Mouse (Mus musculus) spleen, postnatal 4 days (tissue): ENCODE measurements around the gene Cby3.
"Not testable (repeated sequence)": the region's sequence is repeated elsewhere in the genome, so short reads cannot be mapped to it uniquely, and the experiment has no call there.

Experiments
- DNase-seq, 2 experiments: peaks; one replicate each; pipeline ENCODE4 v3.0.0; 2022; ENCODE audit warnings: low spot score in 2 of 2

Gene Cby3

DNA sequence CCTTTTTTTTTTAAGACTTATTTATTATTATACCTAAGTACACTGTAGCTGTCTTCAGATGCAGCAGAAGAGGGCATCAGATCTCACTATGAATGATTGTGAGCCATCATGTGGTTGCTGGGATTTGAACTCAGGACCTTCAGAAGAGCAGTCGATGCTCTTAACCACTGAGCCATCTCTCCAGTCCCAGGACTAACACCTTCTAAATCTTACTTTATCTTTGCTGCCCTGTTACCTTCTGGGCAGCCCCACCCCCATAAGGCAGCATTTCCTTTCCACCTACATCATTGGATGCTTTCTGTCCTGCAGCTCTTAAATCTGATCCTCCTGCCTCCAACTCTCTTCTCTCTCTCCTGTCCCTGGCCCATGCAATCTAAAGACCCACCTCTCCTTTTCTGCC lies 7.0 kb downstream of the Cby3 start:
- not testable (repeated sequence) for DNase-seq

- peak; percentile 79 to 90 for DNase-seq
Observed at GRCm38 (mm10) chr11:50364548-50364947, 10.3 kb downstream of the Cby3 start.

DNA sequence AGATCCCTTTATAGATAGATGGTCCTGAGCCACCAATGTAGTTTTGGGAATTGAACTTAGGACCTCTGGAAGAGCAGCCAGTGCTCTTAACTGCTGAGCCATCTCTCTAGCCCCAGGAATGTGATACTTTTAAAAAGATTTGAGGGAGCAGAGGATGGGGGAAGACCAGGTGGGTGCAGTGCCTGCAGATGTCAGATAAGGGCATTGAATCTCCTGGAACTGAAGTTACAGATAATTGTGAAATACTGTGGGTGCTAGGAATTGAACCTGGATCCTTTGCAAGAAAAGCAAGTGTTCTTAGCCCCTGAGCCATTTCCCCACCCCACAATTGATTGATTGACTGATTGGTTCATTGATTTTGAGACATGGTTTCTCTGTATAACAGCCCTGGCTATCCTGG lies 11.1 kb downstream of the Cby3 start:
- DNase-seq = no peak

- no peak for DNase-seq
Observed at GRCm38 (mm10) chr11:50367531-50367930, 13.3 kb downstream of the Cby3 start.

DNA sequence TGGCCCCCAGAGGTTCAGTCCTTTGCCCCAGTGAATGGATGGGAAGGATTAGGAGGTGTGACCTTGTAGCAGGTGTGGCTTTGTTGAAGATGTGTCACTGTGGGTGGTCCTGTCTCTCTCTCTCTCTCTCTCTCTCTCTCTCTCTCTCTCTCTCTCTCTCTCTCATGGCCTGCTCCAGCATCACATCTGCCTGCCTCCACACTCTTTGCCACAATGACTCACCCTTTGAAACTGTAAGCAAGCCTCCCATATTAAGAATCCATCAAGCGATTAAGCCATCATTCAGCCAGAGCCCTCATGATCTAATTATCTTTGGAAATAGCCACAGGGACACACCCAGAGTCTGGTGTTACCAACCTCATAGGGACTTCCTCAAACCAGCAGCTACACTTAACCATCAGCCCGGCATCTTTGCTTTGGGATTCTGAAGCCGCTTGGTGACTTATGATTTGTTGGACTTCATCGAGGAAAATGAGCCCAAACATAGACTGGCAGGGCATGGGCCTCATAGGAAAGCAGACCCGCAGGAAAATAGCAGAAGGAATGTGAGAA lies 15.2 kb downstream of the Cby3 start:
- no peak for DNase-seq

DNA sequence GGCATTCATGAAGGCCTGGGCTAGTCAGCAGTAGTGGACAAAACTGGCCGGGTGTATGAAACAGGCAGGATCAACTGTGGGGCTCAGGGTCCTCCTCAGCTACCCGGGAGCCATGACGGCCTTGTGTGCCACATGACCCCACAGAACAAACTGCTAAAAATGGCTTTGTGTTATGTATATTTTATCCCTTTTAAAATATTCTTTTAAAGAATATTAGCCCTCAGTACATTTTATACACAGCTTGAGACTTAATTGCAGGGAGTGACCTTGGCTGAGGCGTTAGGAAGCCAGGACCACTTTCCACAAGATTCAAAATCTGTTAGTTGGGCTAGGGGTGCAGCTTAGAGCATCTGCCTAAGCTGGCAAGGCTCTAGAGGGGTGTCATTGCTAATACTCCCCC lies 16.7 kb downstream of the Cby3 start:
- no peak for DNase-seq

DNA sequence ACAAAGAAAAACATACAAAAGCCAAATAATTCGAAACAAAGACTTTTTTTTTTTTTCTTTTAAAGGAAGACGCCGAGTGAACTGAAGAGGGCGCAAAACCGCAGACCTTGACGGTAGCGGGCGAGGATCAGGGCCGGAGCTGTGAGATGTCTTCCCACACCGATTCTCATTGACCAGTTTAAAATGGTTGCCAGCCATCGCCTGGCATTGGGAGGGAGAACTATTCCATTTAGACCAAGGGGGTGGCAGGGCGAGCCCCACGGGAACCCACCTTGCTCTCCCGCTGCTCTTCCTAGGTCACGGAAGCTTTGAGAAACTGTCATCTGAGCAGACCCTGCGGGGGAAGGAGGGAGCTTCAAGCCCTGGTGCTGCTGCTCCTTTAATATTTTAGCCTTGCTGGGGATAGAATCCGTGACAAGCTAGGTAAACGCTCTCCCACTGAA lies 17.2 kb downstream of the Cby3 start:
- DNase-seq = peak; percentile 70 to 83

DNA sequence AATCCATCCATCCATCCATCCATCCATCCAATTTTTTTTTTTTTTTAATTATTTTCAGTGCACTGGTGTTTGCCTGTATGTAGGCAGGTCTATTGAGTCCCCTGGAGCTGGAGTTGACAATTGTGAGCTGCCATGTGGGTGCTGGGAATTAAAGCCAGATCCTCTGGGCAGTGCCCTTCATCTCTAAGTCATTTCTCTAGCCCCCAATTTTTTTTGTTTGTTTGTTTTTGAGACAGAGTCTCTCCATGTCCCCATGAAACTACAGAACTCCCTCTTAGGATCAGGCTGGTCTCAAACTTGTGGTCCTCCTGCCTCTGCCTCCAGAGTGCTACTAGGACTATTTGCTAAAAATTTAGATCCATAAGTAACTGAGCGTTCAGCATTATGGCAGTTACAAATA lies 17.6 kb downstream of the Cby3 start:
- no peak for DNase-seq

DNA sequence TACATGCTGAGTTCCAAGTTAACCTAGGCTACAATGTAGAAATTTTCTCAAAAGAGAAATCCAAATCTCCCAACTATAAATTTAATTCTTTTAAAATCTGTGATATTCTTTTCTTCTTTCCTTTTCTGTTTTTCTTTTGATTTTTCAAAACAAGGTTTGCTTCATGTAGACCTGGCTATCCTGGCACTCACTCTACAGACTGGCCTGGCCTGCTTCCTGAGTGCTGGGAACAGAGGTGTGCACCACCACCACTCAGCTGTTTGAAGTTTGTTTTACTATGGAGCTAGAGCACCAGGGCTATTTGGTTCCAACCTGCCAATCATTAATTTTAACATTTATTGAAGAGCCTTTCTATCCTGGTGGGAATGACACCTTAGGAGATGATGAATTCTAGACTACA lies 18.8 kb downstream of the Cby3 start:
- no peak for DNase-seq

DNA sequence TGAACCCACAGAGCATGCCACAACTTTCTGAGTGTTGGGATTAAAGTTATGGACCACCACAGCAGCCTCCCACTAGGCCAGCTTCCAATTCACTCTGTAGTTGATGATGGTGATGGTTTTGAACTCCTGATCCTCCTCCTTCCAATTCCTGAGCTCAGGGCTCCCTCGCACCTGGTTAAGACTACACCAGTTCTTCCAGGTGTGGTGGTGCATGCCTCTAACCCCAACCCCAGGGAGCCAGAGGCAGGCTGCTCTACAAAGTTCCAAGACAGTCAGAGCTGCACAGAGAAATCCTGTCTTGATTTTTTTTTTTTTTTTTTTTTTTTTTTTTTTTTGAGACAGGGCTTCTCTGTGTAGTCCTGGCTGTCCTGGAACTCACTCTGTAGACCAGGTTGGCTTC lies 19.4 kb downstream of the Cby3 start:
- DNase-seq = no peak

DNA sequence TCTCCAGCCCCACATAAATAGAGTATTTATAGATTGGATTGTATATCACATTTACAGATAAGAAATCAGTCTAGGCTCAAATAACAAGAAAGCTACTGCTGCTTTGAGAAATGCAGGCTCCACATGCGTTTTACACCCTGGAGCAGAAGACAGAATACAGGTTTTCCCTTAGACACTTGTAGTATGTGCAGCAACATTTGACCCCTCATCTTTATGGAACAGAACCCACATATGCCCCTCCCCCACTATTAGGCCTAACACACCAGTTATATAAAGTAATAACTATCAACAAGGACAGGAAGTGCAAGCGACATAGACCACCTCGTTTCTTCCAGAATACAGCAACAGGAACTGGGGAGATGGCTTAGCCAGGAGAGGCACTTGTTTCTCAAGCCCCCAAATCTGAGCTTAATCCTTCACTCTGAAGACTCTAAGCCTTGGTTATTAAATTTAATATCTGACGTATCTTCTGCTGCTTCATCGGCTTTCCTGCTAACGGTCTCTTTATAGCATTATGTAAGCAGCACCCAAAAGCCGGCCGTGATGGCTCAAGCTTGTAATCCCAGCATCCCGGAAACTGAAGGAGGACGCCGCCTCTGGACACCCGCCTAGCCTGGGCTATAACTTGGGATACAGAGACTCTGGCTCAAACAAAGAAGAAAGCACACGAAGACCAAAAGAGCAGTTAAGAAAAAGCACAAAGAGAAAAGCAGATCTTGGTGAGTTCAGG lies 20.2 kb downstream of the Cby3 start:
- DNase-seq = no peak

DNA sequence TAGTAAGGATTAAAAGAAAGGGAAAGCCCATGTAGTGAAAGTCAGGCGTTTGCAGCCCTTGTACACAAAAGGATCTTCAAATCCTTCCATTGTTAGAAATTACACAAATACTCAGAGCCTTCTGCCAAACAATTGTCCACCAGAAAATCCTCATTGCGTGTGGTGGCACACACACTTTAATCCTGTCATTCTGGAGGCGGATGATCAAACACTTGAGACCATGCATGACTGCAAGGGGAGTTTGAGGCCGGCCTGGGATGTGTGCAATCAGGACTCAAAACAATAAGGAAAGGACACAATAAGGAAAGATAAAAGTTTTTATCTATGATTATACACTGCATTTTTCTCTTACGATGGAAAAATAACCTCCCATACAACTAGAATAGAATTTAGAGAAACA lies 21.2 kb downstream of the Cby3 start:
- DNase-seq = no peak

DNA sequence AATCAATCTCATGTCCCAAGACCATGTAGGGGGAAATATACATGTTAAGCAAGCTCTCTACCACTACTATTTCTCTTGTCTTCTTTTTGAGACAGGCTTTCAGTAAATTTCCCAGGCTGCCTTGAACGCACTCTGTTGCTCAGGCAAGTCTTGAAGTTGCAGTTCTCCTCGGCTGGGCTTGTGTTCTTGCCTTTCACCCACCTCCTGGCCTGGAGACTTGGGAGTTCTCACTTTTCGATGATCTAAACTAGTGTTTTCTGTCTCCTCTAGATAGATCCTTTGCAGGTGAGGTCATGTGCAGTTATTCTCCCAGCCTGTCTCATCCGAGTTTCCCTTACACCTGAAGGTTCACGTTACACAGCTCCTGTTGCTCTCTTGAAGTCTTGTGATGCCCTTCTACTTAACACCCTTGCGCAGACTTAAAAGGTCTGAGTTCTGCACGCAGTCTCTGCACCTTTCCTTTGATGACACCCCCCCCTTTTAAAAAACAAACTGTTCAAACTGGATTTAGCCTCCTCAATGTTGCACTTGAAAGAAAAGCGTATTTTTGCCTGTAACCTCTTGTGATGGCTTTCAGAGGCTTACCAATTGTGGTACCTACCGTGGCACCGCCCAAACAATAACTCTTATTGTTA lies 22.0 kb downstream of the Cby3 start:
- no peak for DNase-seq

DNA sequence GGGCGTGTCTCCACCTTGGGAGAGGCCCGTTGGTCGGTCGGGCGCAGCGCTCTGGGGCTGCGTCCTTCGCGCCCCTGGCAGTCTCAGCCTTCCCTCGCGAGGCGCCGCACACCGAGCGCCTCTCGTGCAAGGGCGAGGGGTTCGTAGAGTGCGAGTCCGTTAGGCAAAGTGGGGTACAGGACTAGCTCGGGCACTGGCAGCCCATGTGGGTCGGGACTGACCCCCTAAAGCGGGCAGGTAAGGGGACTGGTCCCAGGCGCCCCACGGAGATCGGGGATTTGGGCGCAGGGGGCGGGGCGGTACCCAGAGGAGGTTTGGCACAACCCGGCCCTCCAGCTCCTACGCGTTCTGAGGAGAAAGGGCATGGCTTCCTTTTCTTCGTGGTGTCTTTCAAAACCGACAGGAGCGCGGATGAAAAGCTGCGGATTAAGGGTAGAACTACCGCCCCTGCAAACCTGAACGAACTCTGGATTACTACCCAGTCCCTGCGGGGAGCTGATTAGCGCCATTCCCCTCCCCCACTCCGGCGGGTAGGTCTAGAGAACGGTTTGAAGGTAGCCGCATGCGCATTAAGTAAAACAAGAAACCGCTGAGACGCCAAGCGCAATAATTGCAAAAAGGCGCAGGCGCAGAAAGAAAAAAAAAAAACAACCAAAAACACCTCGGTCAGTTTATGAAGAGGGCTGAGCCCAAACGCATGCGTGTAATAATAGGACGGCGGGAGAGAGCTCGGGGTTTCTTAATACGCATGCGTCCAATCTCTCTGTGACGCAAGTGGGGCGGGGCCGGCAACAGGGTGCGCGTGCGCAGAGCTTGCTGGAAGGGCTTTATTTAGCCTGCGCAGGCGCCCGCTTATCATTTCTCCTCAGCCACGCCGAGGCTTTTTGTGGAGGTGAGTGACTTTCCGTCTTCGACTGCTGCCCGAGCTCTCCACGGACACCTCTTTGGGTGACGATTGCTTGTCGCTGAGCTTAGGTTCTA lies 22.9 kb downstream of the Cby3 start, which contains the start of gene Hnrnph1:
Gene Hnrnph1 (plus strand): TSS at position 80 of the 981 bp plus-strand sequence.
- peak; percentile 98 to 100 for DNase-seq

DNA sequence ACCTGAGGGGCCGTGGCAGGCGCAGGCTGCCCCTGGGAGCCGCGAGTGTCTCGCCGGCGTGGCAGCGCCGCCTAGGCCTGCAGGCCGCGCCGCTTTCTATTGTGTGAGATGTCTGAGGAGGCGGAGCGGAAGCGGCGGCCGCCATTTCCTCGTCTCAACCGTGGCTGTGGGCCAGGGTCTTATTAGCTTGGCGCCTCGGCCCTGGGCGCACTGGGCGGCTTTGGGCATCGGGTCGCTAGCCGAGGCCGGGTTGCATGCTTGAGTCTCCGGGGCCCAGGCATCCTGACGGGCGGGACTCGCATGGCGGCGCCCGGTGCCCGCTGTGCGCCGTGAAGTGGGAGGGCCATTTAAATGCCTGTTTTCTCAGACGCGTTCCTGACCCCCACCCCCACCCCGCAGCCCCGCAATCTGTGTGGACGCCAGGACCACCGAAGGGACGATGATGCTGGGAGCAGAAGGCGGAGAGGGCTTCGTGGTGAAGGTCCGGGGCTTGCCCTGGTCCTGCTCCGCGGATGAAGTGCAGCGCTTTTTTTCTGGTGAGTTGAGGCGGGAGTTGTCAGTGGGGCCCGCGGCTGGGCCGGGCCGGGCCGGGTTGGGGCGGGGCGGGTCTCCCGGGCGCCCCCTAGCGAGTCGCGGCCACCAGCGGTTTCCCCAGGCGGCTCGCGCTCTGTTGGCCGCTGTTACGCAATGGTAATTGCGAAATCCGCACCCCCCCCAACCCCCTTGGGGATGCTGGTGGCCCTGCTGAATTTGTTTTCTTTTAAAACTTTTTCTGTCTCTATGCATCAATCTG lies 23.8 kb downstream of the Cby3 start:
- DNase-seq = peak; percentile 88 to 97

DNA sequence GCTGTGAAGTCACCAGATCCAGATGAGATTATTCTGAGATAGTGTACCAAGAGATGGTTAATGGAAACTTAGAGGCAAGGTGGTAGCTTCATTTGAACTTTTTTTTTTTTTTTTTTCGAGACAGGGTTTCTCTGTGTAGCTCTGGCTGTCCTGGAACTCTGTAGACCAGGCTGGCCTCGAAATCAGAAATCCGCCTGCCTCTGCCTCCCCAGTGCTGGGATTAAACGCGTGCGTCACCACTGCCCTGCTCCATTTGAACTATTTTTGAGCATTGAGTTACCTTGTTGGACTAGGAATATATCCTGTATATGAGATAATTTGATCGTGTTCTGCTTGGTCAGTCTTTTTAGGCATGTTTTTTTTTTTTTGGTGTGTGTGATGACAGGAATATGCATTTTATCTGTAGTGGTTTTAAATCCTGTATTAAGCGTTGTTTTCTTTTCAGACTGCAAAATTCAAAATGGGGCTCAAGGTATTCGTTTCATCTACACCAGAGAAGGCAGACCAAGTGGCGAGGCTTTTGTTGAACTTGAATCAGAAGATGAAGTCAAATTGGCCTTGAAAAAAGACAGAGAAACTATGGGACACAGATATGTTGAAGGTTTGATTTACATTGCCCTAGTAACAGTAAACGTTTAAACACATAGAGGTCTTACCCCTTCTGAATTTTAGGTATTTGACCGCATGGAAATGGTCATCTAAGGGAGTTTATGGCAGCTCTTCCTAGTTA lies 24.9 kb downstream of the Cby3 start:
- DNase-seq = no peak

DNA sequence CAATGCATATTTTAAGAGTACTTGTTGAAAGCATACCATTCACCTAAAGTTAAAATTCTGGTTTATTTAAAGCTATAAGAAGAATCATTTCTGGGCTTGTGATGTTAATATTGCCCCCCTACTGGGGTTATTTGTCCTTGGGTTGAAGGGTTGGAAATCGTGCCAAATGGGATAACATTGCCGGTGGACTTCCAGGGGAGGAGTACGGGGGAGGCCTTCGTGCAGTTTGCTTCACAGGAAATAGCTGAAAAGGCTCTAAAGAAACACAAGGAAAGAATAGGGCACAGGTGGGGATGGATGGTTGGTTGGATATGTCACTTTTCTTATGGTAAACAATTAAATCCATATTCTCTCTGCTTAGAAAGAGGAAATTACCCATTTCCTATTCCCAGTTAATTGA lies 27.0 kb downstream of the Cby3 start:
- no peak for DNase-seq

DNA sequence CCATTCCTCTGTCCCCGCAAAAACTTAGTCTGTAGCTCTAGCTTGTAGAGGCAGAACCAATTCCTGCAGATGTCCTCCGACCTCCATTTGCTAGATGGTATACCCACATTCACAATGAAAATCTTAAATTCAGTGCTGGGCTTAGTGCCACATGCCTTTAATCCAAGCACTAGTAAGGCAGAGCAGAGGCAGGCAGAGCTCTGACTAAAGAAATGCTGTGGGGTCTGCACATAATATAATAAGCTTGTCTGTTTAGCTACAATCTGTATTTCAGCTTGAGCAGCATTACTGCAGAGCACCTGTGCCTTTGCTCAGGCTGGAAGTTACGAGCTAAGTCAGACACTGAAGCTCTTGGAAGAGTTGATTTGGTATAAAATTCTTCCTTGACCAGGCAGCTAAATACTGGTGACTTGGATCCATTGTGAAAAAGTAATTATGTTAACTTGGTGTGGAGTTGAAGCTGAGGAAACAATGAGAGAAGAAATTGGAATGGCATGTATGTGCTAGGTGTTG lies 33.0 kb downstream of the Cby3 start:
- no peak for DNase-seq

GRCm38 (mm10) chr11:50387697-50388096 lies 33.4 kb downstream of the Cby3 start:
- DNase-seq = no peak

DNA sequence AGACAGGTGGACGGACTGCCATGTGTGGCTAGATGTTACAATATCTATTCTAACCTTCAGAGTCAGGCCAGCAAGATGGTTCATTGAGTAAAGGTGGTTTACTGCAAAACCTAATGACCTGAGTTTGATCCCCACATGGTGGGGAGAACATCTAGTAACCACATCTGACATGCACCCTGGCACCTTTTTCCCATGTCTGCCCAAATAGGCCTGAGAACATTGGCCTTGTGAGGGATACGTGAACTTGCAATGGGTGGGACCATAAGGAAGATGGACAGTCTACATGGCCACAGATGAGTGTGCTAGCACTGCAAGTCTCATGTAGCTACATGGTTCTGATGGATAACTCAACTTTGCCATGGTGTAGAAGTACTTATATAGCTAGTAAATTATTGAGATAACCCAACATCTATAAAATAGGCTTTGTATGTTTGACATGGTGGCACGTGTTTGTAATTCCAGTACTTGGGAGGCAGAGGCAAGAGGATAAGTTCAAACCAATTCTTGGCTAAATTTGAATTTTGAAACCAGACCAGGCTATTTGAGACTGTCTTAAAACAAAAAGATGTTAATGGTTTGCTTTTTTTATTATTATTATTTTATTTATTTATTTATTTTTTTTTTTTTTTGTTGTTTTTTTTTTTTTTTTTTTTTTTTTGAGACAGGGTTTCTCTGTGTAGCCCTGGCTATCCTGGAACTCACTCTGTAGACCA lies 34.1 kb downstream of the Cby3 start:
- DNase-seq = no peak
